Mouse (Mus musculus) urinary bladder, adult 2 months (tissue): ENCODE measurements around the gene Vps13a. TPM values are rescaled to one million over a fixed set of nuclear protein-coding genes. Genes with fewer than 3 reads are reported as not detected.
"Not testable (repeated sequence)": the region's sequence is repeated elsewhere in the genome, so short reads cannot be mapped to it uniquely, and the experiment has no call there.

Experiments used
- DNase-seq: peaks from one replicate; pipeline ENCODE4 v3.0.0; 2022; ENCODE audit warnings: low spot score
- polyA plus RNA-seq: library from polyadenylated mRNA; depleted of rRNA; stranded (reverse); fragments of >200 nt; gene quantifications from 2 replicates; pipeline ENCODE4 v1.2.3, GENCODE M21; 2012

Gene Vps13a
- polyA plus RNA-seq, 1 experiment = 27.5 TPM

DNA sequence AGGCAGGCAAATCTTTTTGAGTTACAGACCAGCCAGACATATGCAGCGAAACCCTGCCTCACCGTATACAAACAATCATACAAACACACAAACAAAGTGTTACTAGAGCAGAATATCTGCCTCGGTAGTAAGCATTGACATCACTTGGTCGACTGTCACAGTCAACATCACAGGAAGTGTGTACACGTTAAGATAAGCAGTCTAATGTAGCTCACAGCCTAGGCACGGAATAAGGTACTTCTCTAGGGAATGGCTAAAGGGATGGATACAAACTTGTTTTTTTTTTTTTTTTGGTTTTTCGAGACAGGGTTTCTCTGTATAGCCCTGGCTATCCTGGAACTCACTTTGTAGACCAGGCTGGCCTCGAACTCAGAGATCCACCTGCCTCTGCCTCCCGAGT, 23.3 kb downstream of the Vps13a start:
- DNase-seq = not testable (repeated sequence)

DNA sequence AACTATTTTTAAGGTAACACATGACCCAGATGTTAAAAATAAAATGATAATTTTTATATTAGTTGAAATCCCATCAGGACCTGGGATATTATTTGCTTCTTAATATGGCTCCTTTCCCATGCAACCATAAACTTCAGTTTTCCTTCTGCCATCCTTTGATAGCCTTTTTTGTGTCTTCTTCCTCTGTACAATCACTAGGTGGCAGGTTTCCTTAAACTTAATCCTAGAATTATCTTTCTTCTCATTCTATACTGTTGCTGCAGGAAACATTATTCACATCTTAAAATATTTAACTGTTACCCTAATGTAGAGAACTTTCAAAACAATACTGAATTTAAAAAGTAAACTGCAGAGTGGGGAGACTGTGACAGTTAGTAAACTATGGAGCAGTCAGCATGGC, 24.9 kb downstream of the Vps13a start:
- DNase-seq = no peak

DNA sequence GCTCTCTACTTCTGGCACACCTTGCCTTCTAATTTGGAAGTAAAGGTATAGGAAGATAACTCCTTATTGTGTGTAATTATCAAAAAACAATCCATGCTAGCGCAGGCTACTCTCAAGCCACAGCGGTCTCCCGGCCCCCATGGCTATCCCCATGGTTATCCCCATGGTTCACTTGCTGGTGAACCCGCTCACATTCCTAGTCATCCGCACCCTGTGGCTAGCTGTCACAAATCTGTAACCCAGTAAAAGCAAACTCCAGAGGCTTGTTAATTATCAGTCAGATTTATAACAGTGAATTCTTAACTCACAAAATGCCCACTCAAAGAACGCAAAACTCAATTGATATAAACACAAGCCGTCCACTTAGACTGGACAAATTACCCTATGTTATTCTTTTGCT, 25.5 kb downstream of the Vps13a start:
- DNase-seq = no peak

DNA sequence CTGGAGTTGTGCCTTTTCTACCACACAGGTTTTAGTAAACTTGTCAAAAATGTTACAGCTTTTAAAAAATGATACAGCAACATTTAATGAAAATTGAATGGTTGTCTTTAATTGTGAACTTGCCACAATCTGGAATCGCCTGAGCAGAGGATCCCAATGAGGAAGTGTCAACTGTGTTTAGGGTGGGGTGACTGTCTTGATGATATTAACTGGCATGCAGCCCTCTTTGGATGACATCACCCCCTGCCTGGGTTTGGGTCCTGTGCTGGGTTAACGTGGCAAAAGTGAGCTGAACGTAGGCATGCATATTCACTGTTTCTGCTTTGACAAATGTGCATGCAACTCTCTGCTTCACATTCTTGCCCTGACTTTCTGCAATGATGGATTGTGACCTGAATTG, 27.6 kb downstream of the Vps13a start:
- no peak for DNase-seq

DNA sequence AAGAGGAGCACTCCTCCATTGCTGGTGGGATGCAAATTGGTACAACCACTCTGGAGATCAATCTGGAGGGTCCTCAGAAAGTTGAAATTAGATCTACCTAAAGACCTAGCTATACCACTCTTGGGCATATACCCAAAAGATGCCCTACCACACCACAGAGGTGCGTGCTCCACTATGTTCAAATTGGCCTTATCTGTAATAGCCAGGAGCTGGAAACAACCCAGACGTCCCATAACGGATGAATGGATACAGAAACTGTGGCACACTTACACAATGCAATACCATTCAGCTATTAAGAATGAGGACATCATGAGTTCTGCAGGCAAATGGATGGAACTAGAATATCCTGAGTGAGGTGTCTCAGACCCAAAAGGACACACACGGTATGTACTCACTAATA, 43.9 kb downstream of the Vps13a start:
- DNase-seq = no peak

DNA sequence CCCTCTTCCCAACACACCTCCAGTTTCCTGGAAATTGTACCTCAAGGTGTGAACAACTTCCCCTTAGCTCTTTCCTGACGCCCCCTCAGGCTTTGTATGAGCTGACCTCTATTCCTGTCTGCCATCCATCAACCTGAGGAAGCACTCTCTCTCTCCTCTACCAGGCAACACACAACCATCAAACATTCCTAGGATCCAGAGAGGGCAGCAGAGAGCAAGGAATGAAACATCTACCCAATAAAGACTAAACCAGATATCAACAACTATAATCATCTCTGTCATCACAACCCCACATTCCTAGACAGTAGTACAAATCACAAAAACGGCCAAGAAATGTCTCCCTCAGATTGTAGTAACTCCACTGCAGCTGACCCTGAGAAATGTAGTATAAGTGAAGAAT, 52.0 kb downstream of the Vps13a start:
- DNase-seq = no peak

DNA sequence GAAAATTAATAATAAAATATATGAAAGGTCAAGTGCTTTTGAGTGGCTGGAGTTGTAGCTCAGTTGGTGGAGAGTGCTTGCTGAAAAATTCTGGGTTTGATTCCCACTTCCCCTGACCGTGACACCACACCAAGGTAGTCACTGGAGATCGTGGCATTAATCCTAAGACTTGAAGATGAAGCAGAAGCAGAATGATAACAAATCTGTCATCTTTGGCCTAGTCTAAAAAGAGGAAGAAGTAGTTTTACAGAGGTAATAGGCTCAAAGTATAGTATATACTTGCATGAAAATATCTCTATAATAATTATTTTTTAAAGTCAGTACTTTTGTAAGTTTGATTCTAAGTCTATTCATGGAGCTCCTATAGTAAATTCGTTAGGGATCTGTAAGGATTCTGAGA, 65.5 kb downstream of the Vps13a start:
- DNase-seq = no peak

DNA sequence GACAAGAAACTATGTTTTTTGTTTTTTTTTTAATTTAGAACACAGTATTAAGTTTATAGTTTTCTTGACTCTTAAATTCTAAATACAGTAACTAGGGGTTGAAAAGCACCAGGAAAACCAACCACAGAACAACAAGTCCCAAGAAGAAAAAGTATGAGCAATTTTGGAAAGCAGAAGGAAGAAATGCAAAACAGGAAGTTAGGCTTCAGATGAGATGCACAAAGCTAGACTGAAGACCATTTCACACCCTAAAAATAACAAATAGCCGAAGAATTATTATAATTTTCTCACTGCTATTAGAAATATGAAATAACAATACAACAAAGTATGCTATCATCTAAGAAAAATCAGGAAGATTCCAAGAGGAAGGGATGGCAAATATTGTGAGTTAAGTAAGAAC, 78.9 kb downstream of the Vps13a start:
- no peak for DNase-seq

DNA sequence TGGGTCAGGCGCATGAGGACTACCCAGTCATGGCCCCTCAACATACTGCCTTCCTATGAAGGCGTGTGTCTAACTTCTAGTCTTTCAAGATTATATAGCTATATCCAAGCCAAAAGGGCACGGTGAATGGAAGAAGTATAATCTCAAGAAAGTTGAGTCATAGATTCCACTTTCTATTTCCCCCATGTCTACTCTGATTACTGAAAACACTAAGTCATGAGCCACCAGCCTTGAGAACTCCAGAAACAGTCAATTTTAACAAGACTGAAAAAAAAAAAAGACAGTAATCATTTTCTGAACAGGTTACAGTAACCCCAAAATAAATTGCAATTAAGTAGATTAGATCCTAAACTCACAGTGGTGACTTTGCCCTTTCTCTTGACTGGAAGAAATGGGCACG, 95.8 kb downstream of the Vps13a start:
- DNase-seq = no peak

DNA sequence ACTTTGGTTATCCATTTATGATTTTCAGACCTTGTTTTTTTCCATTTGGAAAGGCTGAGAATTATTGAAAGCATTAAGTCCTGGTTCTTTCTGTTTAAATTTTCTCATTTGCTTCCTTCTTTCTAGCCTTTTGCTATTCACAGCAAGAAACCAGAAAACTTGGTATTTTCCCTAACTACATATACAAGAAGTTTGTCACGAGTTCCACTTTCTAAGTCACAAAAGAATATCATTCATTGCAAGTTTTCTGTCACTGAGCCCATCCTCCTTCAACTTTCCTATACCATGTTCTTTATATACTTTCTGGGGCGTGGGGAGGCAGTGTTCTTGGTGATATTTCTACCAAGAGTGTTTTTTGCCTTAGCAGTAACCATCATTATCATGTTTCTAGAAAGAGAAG, 96.5 kb downstream of the Vps13a start:
- DNase-seq = no peak

DNA sequence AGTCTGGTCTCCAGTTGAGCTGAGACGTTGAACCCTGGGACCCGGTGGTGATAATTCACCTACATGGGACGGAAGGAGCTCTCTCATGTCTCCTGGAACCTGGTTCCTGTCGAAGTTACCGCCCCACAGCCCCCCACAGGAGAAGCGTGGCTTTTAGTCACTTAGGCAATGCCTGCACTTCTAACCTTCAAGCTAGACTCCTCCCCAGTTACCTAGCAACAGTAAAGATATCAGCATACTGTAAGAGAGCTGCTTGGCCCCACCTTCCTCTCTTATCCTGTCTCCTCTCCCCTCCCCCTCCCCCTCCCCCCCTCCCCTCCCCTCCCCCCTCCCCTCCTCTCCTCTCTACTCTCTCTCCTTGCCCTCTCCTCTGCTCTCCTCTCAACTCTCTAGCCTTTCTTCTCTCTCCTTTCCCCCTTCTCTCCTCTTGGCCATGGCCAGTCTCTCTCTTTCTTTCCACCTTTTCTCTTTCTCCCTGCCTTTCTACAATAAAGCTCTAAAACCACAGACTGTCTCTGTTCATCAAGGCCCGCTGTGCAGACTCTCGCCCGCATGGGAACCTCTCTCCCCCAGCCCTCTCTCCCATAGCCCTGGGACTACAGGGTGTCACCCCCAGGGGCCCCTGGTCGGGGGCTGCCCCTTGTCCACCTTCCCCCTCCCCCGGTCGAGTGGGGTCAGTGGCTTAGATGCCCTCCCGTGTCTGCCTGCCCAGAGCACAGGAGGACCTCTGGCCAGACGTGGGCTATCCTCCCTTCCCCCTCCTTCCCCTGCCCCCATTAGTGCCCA, 154.9 kb downstream of the Vps13a start:
- no peak for DNase-seq

DNA sequence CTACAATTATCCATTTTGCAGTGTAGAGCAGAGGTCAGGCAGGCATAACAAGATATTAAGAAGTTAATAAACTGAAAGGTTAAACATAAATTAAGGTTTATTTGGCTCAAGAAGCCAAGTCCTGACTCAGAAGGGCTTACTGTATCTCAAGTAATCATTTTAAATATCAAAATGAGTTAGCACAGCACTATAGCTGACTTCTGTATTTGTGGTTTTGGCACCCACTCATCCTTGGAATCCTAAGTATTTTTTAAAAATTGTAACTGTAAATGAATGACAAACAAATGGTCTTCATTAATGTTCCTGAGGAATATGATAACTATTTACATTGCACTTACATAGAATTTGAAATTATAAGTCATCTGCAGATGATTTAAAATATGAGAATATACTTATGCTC, 155.7 kb downstream of the Vps13a start:
- DNase-seq = no peak

DNA sequence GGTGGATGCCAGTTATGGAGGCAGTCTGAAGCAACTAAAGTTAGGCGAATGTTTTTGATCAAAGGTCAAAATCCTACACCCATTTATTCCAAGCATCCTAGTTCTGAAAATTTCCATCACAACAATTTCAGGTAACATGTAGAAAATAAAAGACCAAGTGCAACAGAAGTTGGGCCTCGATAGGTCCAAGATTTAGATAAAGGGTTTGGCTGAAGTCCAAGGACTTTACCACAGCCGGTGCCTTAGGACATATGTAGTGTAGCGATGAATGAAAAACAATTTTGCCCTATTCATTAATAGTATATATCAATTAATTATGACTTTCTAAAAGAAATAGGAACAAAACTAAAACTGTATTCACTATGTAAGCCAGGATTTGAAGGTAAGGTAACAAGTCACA, 157.6 kb downstream of the Vps13a start:
- no peak for DNase-seq

DNA sequence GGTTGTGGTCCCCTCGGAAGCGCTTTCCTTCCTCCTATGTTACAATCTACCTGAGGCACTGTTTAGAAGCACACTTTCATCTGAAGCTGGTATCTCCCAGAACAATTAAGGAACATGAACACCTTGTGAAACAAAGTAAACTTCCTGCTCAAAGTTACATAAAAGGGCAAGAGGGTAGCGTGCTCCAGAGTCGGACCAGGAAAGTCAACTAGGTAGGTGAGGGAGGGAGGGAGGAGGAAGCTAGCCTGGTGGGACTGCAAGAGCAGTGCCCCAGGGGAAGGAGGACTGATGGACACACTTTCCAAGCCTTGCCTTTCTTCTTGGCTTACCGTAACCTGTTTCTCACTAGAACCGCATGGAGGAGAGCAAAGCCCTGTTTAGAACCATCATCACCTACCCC, 173.1 kb downstream of the Vps13a start:
- no peak for DNase-seq

DNA sequence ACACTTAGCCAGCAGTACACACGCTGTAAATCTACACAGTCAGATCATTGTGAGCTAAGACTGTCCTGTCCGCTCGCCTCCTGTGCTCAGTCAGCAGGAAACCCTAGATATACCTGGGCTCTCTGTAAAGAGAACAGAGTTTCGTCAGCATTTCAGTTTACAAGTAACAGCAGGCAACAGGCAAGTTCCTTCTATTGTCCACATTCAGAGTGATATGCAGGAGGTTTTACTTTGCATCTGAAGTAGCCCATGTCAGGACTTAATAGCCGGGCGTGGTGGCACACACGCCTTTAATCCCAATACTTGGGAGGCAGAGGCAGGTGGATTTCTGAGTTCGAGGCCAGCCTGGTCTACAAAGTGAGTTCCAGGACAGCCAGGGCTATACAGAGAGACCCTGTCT, 178.7 kb downstream of the Vps13a start:
- DNase-seq = no peak

DNA sequence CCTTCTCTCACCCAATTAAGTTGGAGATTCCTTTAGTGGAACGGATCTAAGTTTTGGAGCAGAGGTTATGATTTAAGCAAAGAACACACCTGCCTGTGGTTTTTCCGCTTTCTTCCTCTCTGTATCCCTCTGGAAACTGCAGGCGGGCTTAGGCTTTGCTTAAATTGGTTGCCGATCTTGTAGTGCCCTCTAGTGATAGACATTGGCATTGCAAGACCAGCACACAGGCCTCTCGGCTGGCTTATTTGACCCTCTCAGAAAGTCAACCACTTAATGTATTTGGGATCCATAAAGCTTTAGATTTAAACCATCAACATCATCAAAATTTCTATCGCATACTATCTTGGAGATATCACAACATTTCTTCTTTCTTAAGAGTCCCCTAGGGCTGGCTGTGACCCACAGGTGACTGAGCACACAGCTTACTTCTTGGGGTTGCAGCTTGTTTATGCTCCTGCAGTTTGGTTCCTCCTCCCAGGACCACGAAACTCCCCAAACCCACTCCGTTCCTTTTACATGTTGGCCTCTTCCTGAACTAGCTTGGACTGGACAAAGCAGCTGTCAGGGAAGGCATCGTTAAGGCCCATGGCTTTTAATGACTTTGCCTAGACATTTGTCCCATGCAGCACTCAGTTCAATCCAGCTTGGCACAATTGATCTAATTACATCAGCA, 181.3 kb downstream of the Vps13a start:
- DNase-seq = no peak

DNA sequence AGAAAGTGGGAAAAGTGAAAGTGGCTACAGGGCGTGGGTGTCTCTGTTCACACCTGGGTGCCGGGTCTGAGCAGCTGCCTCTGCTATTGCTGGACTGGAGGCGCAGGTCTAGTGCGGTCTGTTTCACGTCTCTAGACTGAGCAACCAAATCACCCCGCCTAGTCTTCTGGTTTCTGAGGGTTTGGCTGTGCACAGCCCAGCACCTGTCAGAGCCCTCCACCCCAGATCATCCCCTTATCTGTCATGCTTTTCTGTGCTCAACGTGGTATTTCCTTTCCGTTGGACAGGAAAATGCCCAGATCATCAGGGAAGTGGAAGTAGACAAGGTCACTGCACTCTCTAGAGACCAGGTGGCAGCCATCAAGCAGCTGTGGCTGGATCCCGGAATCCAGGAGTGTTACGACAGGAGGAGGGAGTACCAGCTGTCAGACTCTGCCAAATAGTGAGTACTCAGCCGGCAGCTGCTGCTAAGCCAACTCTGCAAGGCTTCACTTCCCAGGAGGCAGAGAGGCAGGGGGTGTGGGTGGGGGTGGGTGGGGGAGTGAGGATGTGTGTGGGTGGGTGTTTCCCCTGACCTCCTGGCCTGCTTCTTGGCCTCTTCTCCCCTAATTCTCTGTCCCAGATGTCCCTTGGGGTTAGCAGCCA, 182.0 kb downstream of the Vps13a start:
- no peak for DNase-seq

DNA sequence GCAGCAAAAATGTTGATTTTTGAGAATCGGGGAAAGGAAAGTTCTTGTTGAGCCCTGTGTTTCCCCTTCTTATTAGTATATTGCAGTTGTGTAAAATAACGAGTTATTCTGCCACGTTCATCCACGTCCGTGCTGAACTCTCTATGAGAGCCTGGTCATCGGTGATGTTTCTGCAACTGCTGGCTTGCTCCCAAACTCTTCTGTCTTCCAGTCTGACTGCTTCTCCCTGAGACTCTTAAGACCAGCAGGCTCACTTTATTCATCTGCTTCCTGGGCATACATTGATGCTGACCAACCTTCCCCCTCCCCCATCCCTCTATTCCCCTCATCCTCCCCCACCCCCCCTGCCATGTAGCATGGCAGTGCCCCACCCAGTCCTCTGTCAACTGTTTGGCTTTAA, 183.5 kb downstream of the Vps13a start:
- no peak for DNase-seq

DNA sequence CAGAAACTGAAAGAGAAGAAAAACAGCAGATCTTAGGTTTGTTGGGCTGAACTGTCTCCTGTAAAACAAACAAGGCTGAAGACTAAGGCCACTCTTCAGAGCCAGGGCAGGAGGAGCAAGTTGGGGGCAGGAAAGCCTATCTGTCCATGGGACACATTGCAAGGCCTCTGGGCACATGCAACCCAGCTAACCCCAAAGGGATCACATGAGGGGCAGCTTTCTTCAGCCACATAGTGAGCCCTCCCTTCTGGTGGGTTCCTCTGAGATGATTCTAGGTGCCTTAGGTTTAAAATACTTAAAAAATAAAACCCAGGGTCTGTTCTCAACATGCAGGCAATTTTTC, 186.8 kb downstream of the Vps13a start:
- DNase-seq = no peak

DNA sequence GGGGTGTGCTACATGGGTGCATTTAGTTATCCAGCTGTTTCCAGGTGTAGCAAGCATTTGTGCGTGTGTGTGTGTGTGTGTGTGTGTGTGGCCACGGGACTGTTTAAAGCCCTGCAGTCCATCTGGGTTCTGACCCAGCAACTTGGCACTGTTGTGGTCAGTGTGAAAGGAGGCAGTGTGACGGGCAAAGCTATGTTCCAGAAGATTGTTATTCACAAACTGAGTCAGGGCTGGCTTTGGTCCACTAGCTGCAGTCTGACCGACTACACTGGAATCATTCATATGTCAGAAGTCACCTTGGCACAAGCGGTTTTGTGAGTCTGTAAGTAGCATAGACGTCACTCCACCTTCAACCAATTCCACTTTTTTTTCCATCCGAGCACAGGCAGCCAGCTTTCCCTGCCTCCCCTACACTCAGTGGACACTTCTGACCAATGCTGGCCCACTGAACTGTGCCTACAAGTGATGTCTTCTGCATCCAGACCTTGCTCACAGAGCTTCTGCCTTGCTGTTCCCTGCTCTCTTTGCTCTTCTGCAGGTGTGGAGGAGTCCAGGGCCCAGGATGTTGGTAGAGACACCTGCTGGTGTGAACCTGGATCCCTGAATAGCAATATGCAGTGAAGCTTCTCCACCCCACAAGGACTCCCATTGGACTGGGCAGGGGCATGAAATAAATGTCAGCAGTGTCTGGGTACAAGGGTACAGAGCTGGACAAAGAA, 187.3 kb downstream of the Vps13a start:
- DNase-seq = no peak

DNA sequence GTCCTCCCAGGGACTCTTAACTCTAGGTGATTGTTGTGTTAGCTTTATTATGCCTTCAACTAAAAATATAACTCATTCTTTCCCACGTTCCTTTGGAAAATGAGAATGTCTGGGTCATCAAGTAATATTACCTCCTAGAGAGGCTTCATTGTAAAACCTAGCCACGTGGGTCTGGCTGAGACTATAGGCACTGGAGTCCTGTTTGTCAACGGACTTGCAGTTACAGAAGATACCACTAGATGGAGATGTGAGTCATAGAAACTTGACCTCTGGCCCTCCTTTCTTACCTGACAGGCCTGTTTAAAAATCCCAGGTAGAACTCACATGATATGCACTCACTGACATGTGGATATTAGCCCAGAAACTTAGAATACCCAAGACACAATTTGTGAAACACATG, 195.4 kb downstream of the Vps13a start:
- no peak for DNase-seq

DNA sequence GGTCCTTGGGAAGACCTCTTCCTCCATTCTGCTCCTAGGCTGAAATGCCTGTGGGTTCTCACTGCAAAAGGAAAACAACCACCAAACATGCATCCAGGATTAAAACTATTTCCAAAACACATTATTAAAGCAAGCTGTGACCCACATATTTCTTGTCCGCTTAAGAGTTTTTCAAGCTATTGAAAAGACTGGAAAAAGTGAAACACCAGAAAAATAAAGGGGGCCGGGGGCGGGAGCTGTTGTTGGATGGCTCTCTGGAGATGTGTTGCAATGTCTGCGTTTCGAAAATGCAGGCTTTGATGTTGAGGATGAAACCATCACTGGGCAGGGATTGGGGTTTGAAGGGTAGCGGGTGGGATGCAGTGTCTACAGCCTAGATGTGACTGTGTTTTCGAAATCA, 196.2 kb downstream of the Vps13a start:
- DNase-seq = no peak

DNA sequence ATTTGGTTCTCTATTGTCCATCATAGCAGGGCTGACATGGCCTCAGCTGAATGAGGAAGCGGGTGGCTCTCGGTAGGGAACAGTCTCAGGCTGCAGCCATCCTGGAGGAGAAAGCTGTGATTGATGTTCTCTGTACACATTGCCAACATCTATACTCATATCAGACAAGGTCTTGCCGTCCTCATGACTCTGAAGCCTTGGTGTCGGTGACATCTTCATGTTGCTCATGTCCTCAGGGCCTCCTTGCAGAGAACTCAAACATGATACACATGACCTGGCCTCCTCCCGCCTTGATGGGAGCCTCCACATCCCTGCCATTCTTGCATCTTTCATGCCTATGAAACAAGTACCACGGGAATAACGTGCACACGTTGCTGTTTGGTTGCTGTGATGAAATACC, 200.2 kb downstream of the Vps13a start:
- DNase-seq = no peak
